Mouse (Mus musculus) G1E-ER4 (cell line): Measurements from ENCODE around the gene Fscn2. TPM values are rescaled to one million over a fixed set of nuclear protein-coding genes. Genes with fewer than 3 reads are reported as not detected.

Experiments
- GATA1 ChIP-seq: IDR thresholded peaks from one replicate; pipeline ENCODE4 v1.8.0; 2012; ENCODE audit warnings: low read length, inconsistent platforms
- polyA plus RNA-seq: library from polyadenylated mRNA; stranded (reverse); fragments of >175 nt; gene quantifications from 2 replicates; pipeline ENCODE4 v1.2.3, GENCODE M21; 2012

The Fscn2 gene
- polyA plus RNA-seq, 1 experiment = not detected

- TF ChIP-seq GATA1 = no peak
Observed at GRCm38 (mm10) chr11:120373820-120374586, 12.7 kb downstream of the Fscn2 start.

DNA sequence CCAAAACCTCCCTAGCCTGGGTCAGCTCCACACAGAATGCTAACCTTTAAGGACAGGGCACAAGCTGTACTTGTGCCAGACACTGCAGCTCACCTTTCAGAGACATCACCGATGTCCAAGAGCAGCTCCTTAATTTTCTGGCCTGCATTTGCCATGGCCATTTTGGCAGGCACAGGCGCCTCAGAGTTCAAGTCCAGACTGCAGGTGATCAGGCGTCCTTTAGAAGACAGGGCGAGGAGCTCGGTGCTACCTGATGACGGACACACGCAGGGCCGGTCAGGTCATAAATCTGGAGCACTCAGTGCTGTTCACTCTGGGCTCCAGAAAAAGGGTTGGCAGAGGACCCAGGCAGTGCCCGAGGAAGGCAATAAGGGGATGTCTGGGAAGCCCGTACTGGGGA, 14.0 kb downstream of the Fscn2 start:
- no peak for TF ChIP-seq GATA1

GRCm38 (mm10) chr11:120376302-120377160, 15.2 kb downstream of the Fscn2 start:
- no peak for TF ChIP-seq GATA1

- no peak for TF ChIP-seq GATA1
Observed at GRCm38 (mm10) chr11:120377337-120377736, 16.0 kb downstream of the Fscn2 start.

GRCm38 (mm10) chr11:120378031-120378610, 16.8 kb downstream of the Fscn2 start:
- TF ChIP-seq GATA1 = no peak

GRCm38 (mm10) chr11:120378611-120379540, 17.5 kb downstream of the Fscn2 start, which contains the start of gene Faap100:
TSS of gene Faap100 (minus strand) at chr11:120378764.
- TF ChIP-seq GATA1 = no peak

GRCm38 (mm10) chr11:120380271-120380670, 18.9 kb downstream of the Fscn2 start:
- no peak for TF ChIP-seq GATA1

DNA sequence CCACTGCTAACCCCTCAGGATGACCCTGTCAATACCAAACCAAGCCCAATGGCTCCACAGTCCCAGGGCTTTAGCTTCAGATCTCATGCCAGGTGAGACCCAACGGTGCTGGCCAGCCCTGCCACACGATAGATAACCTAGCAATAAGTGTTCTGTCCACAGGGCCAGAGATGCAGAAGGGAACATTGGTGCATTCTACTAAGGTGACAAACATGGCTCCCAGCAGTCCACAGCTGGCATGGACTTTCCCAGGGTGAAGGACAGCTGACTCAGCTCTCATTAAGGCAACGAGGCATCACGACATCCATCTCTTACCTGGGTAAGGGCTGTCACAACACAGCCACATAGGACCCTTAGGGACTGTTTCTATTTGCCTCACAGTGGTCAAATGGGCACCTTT, 19.8 kb downstream of the Fscn2 start:
- no peak for TF ChIP-seq GATA1

GRCm38 (mm10) chr11:120382509-120382908, 21.2 kb downstream of the Fscn2 start:
- TF ChIP-seq GATA1 = no peak

DNA sequence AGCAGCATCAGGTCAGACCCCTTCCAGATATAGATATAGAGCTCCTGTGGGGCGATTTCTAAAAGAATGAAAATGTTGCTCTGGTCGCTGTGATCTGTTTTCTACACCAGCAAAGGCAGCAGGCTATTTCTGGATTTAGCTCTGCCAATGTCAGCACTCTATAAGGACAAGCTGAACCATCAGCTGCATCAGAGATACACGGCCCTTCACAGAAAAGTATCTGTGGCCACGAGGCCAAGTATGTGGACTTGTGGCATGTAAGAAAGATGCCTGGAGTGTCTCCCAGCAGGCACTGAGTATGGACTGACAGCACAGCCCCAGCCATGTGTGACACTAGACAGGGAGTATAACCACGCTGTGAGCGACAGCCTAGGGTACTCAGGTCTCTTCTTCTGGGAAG, 25.3 kb downstream of the Fscn2 start:
- no peak for TF ChIP-seq GATA1

GRCm38 (mm10) chr11:120387157-120387556, 25.8 kb downstream of the Fscn2 start:
- TF ChIP-seq GATA1 = no peak

GRCm38 (mm10) chr11:120388580-120388979, 27.2 kb downstream of the Fscn2 start:
- no peak for TF ChIP-seq GATA1

- no peak for TF ChIP-seq GATA1
Observed at GRCm38 (mm10) chr11:120395661-120396060, 34.3 kb downstream of the Fscn2 start.

DNA sequence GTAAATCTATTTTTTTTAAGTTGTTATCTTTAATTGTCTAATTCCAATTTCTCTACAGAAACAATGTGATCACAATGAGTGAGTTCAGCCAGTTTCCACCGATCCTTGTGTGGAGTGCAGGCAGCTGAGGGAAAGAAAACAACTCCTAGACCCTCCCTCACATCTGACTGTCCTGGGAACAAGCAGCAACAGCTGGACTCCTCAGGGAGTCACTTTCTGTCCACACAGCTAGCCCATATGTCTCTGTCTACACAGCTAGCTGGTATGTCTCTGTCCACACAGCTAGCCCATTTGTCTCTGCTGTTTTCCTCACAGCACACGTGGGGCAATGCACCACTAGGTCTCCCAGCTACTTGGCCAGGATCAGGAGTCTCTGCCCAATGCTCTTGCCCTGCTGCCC, 36.3 kb downstream of the Fscn2 start:
- no peak for TF ChIP-seq GATA1

DNA sequence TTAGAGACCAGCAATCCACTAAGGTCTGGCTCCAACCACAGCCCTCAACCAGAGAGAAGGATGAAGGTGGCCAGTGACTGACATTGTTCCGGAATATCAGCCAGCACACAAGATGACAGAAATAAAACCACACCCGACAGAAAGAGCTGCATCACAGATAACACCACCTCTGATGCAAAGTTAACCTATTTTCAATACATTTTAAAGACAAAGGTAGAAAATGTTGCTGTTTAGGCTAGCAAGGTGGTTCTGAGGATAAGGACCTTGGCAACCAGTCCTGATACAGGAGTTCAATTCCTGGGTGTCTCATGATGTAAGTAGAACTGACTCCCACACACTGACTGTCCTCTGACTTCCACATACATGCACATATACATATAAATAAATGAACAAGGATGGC, 38.0 kb downstream of the Fscn2 start:
- TF ChIP-seq GATA1 = peak; percentile 49
